Mouse (Mus musculus) cortical plate, adult 2 months (tissue): ENCODE measurements around the gene Tnr. TPM values are rescaled to one million over a fixed set of nuclear protein-coding genes. Genes with fewer than 3 reads are reported as not detected.

Source experiments
- H3K27ac ChIP-seq: fragments of 200-500 bp; 2 replicates; pipeline ENCODE4 v1.5.1; 2012; ENCODE audit warnings: low read length, control low read depth, inconsistent platforms; ENCODE audit not compliant: insufficient read depth
- H3K4me1 ChIP-seq: fragments of 200-500 bp; 2 replicates; pipeline ENCODE4 v1.6.1; 2011; ENCODE audit warnings: low read length; ENCODE audit not compliant: control insufficient read depth, insufficient read depth
- H3K4me3 ChIP-seq: fragments of 200-500 bp; 2 replicates; pipeline ENCODE4 v1.5.1; 2011; ENCODE audit warnings: mild to moderate bottlenecking, low read length, control low read depth; ENCODE audit not compliant: insufficient read depth
- CTCF ChIP-seq: fragments of 200-500 bp; IDR thresholded peaks from 2 replicates; pipeline ENCODE4 v1.5.1; 2011; ENCODE audit warnings: mild to moderate bottlenecking, control low read depth, low read length; ENCODE audit not compliant: insufficient read depth; ENCODE audit errors: extremely low read depth
- POLR2A ChIP-seq: fragments of 200-500 bp; IDR thresholded peaks from 2 replicates; pipeline ENCODE4 v1.6.1; 2011; ENCODE audit warnings: mild to moderate bottlenecking, low read length, control low read depth; ENCODE audit not compliant: insufficient read depth; ENCODE audit errors: extremely low read depth
- polyA plus RNA-seq: library from polyadenylated mRNA; depleted of rRNA; stranded (reverse); fragments of >200 nt; gene quantifications from 2 replicates; pipeline ENCODE4 v1.2.3, GENCODE M21; 2012

Tnr gene
- polyA plus RNA-seq, 1 experiment: 32.1 TPM

- TF ChIP-seq POLR2A (no peak), CTCF (no peak)
- no peak overlapping the region for H3K27ac ChIP-seq
- H3K4me3 ChIP-seq: no peak overlapping the region
- H3K4me1 ChIP-seq: peaks cover 8% of the 10 kb centered on the region
These were observed 154.8 kb downstream of the Tnr start for GRCm38 (mm10) chr1:159678221-159678935.

DNA sequence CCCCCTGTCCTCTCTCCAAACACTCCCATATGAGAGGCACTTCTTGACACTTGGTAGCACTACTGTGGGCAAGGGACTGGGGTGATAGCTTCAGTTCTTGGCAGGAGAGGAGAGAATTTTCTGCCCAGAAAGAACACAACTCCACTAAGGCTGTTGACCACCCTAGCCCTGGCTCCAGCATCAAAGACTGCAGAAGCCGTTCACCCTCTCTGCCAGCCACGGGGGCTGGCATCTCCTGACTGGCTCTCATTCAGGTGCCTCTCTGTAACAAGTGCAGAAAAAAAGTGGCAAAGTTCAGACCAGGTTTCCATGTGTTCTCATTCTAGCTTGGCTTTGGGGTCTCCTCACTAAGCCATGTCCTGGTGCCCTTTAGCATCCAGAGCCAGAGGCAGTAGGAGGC is 157.7 kb downstream of the Tnr start:
- TF ChIP-seq CTCF (no peak), POLR2A (no peak)
- H3K4me3 ChIP-seq: no peak overlapping the region
- H3K4me1 ChIP-seq: peaks cover 8% of the 10 kb centered on the region

DNA sequence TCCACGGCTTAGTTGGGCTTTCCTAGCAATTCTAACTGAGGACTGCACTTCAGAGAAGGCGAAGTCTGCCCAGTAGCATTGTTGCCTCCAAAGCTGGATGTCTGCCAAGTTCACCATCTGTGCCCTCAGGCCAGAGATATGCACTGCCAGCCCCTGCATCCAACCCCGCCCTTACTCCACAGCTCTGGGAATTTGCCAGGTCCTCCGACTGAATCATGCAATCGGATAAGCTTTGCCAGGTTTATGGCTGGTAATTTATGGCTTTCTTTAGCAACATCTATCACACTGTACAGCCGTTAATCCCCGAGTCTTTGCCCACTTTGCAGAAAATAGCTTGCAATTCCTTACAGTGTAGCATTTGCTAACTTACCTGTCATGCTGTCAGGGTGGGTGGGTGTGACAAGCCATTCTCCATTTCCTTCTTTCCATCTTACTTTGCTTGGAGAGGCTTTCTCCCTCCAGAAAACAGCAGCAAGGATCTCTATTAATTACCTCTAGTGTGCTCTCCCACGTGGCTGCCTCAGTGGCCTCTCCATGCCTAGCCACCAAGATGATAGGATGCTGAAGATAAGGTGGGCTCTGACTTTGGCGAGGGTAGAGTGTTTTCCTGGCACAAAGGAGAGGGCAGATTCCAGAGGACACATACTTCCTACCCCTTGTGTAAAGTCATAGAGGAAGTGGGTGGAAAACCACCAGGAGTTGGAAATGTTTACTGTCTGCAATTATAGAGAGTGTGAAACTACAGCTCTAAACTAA is 163.1 kb downstream of the Tnr start:
- peaks cover 8% of the 10 kb centered on the region for H3K4me1 ChIP-seq
- no peak for TF ChIP-seq CTCF
- TF ChIP-seq POLR2A: no peak
- no peak overlapping the region for H3K4me3 ChIP-seq
- H3K27ac ChIP-seq: no peak overlapping the region

More for the DNA sequence above, 157.7 kb downstream of the Tnr start:
- no peak overlapping the region for H3K27ac ChIP-seq

DNA sequence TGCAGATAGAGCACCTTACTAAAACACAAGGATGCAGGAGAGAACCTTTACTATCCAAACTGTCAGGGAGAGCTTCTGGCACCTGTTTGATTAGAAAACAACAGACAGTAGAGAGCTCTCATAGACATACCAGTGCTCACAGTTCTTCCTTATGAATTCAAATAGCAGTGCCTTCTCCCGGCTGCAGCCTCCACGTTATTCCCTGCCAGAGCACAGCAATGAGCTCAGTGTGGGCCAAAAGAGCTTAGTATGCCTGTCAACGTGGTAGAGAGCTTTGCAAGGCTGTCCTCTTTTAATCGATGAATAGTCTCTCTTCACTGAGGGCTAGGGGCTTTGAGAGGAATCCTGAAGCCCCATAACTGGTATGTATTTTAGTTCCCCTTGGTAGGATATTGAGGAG is 173.1 kb downstream of the Tnr start:
- Histone ChIP-seq H3K4me3 (no peak overlapping the region), H3K4me1 (no peaks in the 10 kb centered on the region; the same call in 1 of the 2 replicates), H3K27ac (no peak overlapping the region)
- TF ChIP-seq POLR2A: 0 out of 2 replicates have a peak, but pooled peaks have one; percentile 16
- no peak for TF ChIP-seq CTCF

- peaks cover 5% of the 10 kb centered on the region; the same call in 1 of the 2 replicates for H3K4me1 ChIP-seq
- no peak for TF ChIP-seq CTCF
- no peak for TF ChIP-seq POLR2A
- no peak overlapping the region for H3K4me3 ChIP-seq
- H3K27ac ChIP-seq: no peak overlapping the region
These were observed 178.5 kb downstream of the Tnr start for GRCm38 (mm10) chr1:159702038-159702437.

DNA sequence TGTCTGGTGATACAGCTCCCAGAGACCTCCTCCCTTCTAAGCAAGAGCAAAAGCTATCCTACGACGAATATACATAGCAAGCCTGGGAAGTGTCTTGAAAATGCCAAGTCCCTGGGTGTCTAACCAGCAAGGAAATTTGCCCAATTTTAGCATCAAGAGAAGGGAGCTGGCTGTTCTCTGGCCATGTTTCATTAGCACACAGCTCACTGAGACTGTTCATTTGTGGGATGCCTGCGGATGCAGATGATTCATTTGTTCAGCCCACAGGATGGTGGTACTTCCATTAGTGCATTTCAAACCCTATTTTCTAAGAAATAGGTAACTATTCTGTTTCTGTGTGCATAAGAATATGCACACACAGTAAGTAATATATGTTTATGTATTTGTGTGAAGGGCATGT is 181.4 kb downstream of the Tnr start:
- H3K4me1 ChIP-seq: peaks cover 5% of the 10 kb centered on the region; the same call in 1 of the 2 replicates
- TF ChIP-seq CTCF (no peak), POLR2A (no peak)
- H3K4me3 ChIP-seq: no peak overlapping the region
- H3K27ac ChIP-seq: no peak overlapping the region

DNA sequence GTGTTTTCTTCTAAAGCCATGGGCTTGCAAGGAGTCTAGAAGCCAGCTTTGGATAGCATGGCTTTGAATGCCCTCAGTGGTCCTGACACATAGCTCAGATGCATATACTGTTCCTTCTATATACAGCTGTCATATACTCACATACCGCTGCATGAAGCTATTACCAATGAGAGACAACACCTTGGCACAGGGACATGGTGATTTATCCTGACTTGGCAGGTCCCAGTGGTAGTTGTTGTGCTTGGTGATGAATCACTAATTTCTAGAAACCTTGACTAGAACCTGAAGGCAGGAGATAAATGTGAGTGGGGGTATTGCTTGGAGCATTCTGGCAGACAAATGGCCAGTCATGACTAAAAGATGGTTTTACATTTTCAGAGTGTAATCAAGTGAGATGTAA is 192.7 kb downstream of the Tnr start:
- Histone ChIP-seq H3K4me3 (no peak overlapping the region), H3K27ac (0 out of 2 replicates have a peak overlapping the region, but pooled peaks have one; percentile 25), H3K4me1 (peaks cover 2% of the 10 kb centered on the region; the same call in 1 of the 2 replicates)
- no peak for TF ChIP-seq POLR2A
- no peak for TF ChIP-seq CTCF

- H3K4me3 ChIP-seq: no peak overlapping the region
- peaks cover 2% of the 10 kb centered on the region; the same call in 1 of the 2 replicates for H3K4me1 ChIP-seq
- TF ChIP-seq CTCF (no peak), POLR2A (no peak)
- H3K27ac ChIP-seq: no peak overlapping the region
These were observed 193.4 kb downstream of the Tnr start for GRCm38 (mm10) chr1:159717016-159717415.

GRCm38 (mm10) chr1:159723733-159724132 is 200.2 kb downstream of the Tnr start:
- TF ChIP-seq CTCF: no peak
- no peak for TF ChIP-seq POLR2A
- H3K27ac ChIP-seq: no peak overlapping the region
- no peak overlapping the region for H3K4me3 ChIP-seq
- H3K4me1 ChIP-seq: peaks cover 4% of the 10 kb centered on the region
